Mouse (Mus musculus) G1E (cell line): ENCODE measurements around the gene Ccdc14.

Experiments used
- CTCF ChIP-seq: IDR thresholded peaks from 2 replicates; pipeline ENCODE4 v1.5.1; 2012; ENCODE audit warnings: low read depth, low read length, inconsistent platforms, mixed read lengths
- GATA1 ChIP-seq: IDR thresholded peaks from 2 replicates; pipeline ENCODE4 v1.6.1; 2012; ENCODE audit warnings: borderline replicate concordance, low read length, inconsistent platforms, mixed read lengths
- POLR2AphosphoS5 ChIP-seq: IDR thresholded peaks from 2 replicates; pipeline ENCODE4 v1.6.1; 2012; ENCODE audit warnings: low read depth, low read length, inconsistent platforms; ENCODE audit not compliant: insufficient replicate concordance
- TAL1 ChIP-seq: conservative IDR thresholded peaks from 2 replicates; pipeline ENCODE4 v1.6.1; 2012; ENCODE audit warnings: low read depth, low read length, inconsistent platforms, mixed read lengths

- TF ChIP-seq CTCF (no peak), POLR2AphosphoS5 (no peak), GATA1 (no peak), TAL1 (no peak)
These were observed 73.7 kb downstream of the Ccdc14 start for GRCm38 (mm10) chr16:34763959-34764591.
